ENCODE assay signal across 8 mouse cellular contexts in genomic region chr6:124856916-124857839, GRCm38 (mm10). TPM values are rescaled to one million over a fixed set of nuclear protein-coding genes. Genes with fewer than 3 reads are reported as not detected.
DNase-seq lines count a peak whose midpoint lies in the region; ATAC-seq lines count a peak whose summit lies in the region.

P3h3 (minus strand) TSS chr6:124857752.

- H3K4me1 ChIP-seq in intestine, embryonic 14.5 days (replicated peaks; ENCODE audit: control insufficient read depth, insufficient read depth, low read length), result peaks cover 16% of the 10 kb centered on the region
- peaks cover 68% of the 10 kb centered on the region for H3K4me1 ChIP-seq in midbrain, embryonic 10.5 days

- peak; percentile 83 for ATAC-seq in intestine, embryonic 14.5 days (replicated peaks; ENCODE audit: low FRiP score, low TSS enrichment, low read depth)

- H3K27me3 ChIP-seq in intestine, embryonic 14.5 days (replicated peaks; ENCODE audit: control insufficient read depth, insufficient read depth, low read length), result no peaks in the 10 kb centered on the region
- peaks cover 43% of the 10 kb centered on the region for H3K27me3 ChIP-seq in midbrain, embryonic 10.5 days (ENCODE audit: low read depth, poor library complexity, severe bottlenecking)

- intact Hi-C loops in gastrocnemius, postnatal 36 days (cut with DNase I), result loop anchor here (5.0 kb wide), 2 partner anchors 45 to 60 kb away; no protein-coding TSS in a partner anchor
- intact Hi-C loops in left cerebral cortex, postnatal 36 days (cut with DNase I), result loop anchor here (1.0 to 10.0 kb wide), 3 partner anchors 61 to 228 kb away; partner anchors contain the start of gene Mlf2

- H3K27ac ChIP-seq in intestine, embryonic 14.5 days (ENCODE audit: low read depth), result peak within 1 kb of the TSS; percentile 91
- peak within 1 kb of the TSS; percentile 92 for H3K27ac ChIP-seq in midbrain, embryonic 10.5 days (replicated peaks)

- no peaks in the 10 kb centered on the region for H3K9me3 ChIP-seq in intestine, embryonic 14.5 days (ENCODE audit: control insufficient read depth, low read length)
- H3K9me3 ChIP-seq in midbrain, embryonic 10.5 days (replicated peaks), result no peaks in the 10 kb centered on the region

- H3K9ac ChIP-seq in intestine, embryonic 14.5 days (ENCODE audit: low read length), result peak within 1 kb of the TSS; percentile 83

- H3K36me3 ChIP-seq in intestine, embryonic 14.5 days (ENCODE audit: control insufficient read depth, insufficient read depth, low read length), result peaks cover 16% of the 10 kb centered on the region
- peaks cover 27% of the 10 kb centered on the region for H3K36me3 ChIP-seq in midbrain, embryonic 10.5 days

- H3K4me2 ChIP-seq in intestine, embryonic 14.5 days (ENCODE audit: low read length), result peak within 1 kb of the TSS; percentile 54

- peak; percentile 83 to 92 for DNase-seq in adrenal gland, adult (ENCODE audit: inconsistent age in 2 of 2, low spot score in 1 of 2)
- peak; percentile 91 for DNase-seq in embryo, embryonic 10 days (ENCODE audit: low spot score)
- peak; percentile 69 to 73 for DNase-seq in gastrocnemius, postnatal 36 days
- peak; percentile 90 for DNase-seq in intestine, embryonic 14.5 days (ENCODE audit: low spot score)
- DNase-seq in left cerebral cortex, postnatal 36 days (ENCODE audit: low spot score in 2 of 2), result peak; percentile 82 to 87
- peak; percentile 90 for DNase-seq in midbrain, embryonic 10.5 days (ENCODE audit: low spot score)
- DNase-seq in right cerebral cortex, postnatal 36 days (ENCODE audit: low spot score in 2 of 2), result peak; percentile 74 to 78
- DNase-seq in urinary bladder, postnatal 4 days (ENCODE audit: low spot score in 2 of 2), result peak; percentile 83 to 89

- WGBS in intestine, embryonic 14.5 days, result under 1% methylated on average over 85 of the region's 86 CpGs
- under 1% methylated on average over 85 of the region's 86 CpGs for WGBS in midbrain, embryonic 10.5 days

- H3K4me3 ChIP-seq in intestine, embryonic 14.5 days (ENCODE audit: low read depth, low read length), result peak within 1 kb of the TSS; percentile 60
- peak within 1 kb of the TSS; percentile 70 for H3K4me3 ChIP-seq in midbrain, embryonic 10.5 days

RNA-seq across cellular contexts. Expression of gene P3h3, which starts in this region (rescaled TPM):
- total RNA-seq in gastrocnemius, postnatal 36 days (2021), result 1 to 10 TPM; 7.5 to 7.9 TPM
- polyA plus RNA-seq in intestine, embryonic 14.5 days (2014; fragmentation: Nextera tagmentation; extraction: Ambion mirVana), result 28.1 and 28.8 TPM in 2 replicates
- 10 to 100 TPM; 12.6 to 37.2 TPM for total RNA-seq in left cerebral cortex, postnatal 36 days (2021)
- polyA plus RNA-seq in midbrain, embryonic 10.5 days (2016; fragmentation: Nextera tagmentation; extraction: Ambion mirVana), result 8.3 and 9.9 TPM in 2 replicates

Comparison
In these comparisons a context has a peak if more than half of its experiments do, and no peak if none do; other contexts are left out.
1. Peak in every context shown above with its lines: DNase-seq, ATAC-seq, H3K4me3 ChIP-seq and H3K27ac ChIP-seq.